Mouse (Mus musculus) liver, adult 2 months (tissue): Measurements from ENCODE around the gene Rufy4.

Experiments
- CTCF ChIP-seq: fragments of 200-500 bp; IDR thresholded peaks from 2 replicates; pipeline ENCODE4 v1.5.1; 2011; ENCODE audit warnings: low read depth, low read length, control low read depth
- POLR2A ChIP-seq: fragments of 200-500 bp; IDR thresholded peaks from 2 replicates; pipeline ENCODE4 v1.6.1; 2011; ENCODE audit warnings: low read length, control low read depth; ENCODE audit not compliant: insufficient read depth; ENCODE audit errors: extremely low read depth

GRCm38 (mm10) chr1:74121821-74122576 is 3.3 kb upstream of the Rufy4 start:
- TF ChIP-seq CTCF (no peak), POLR2A (no peak)
